Mouse (Mus musculus) cerebellum, adult 2 months (tissue): ENCODE measurements around the gene Lrig1.

Experiments
- CTCF ChIP-seq: fragments of 200-500 bp; IDR thresholded peaks from 2 replicates; pipeline ENCODE4 v1.5.1; 2011; ENCODE audit warnings: low read depth, mild to moderate bottlenecking, control low read depth, low read length, moderate library complexity, borderline replicate concordance; ENCODE audit not compliant: insufficient read depth
- POLR2A ChIP-seq: fragments of 200-500 bp; IDR thresholded peaks from 2 replicates; pipeline ENCODE4 v1.6.1; 2011; ENCODE audit warnings: low read length, control low read depth, borderline replicate concordance; ENCODE audit not compliant: insufficient read depth

DNA sequence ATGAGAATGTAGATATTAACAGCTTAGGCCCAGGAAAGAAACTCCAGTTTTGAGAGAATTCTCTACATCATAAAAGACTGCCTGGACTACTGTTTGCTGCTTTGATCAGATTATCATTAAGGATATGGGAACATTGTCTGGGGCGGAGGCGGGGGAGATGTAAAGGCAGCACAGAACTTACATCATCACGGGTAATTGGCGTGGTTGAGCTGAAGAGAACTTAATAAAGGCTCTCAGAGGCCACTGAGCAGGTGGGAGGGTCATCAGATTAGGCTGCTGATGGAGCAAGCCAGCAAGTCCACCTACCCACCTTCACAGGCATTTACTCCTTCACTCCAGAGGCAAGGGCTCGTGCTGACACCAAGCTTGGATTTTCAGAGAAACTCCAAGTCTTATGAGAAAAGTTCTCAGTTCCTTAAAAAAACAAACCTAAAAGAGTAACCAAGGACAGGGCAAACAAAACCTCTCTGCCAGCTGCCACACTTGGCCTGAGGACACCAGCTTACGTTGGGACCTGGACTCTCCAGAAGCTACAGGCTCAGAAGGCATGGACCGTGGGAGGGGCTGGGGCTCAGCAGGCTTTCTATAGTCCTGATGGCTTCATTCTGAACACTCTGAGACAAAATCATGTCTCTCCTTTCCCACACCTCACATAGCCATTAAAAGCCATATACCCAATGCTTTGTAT lies 33.4 kb downstream of the Lrig1 start:
- TF ChIP-seq CTCF, result no peak
- no peak for TF ChIP-seq POLR2A
